Mouse (Mus musculus) lung, postnatal 0 days (tissue): ENCODE data around the gene Gm20388. TPM values are rescaled to one million over a fixed set of nuclear protein-coding genes. Genes with fewer than 3 reads are reported as not detected.
A peak's percentile ranks its signal among the peaks of the same experiment; 100 is the strongest.

Experiments used
- ATAC-seq: fragments of 200-750 bp; cut with Nextera tagmentation; 2 replicates; pipeline ENCODE4 v1.8.0; 2017; ENCODE audit warnings: moderate library complexity
- DNase-seq: peaks from one replicate; pipeline ENCODE4 v3.0.0-alpha.2; 2016; ENCODE audit warnings: low spot score
- H3K27ac ChIP-seq: fragments of 300-500 bp; sonication (generic); 2 replicates; pipeline ENCODE4 v1.5.1; 2014; ENCODE audit warnings: antibody characterized with exemption, mild to moderate bottlenecking, low read length, mixed read lengths
- H3K27me3 ChIP-seq: fragments of 300-500 bp; sonication (generic); replicated peaks from 2 replicates; pipeline ENCODE4 v1.6.1; 2014; ENCODE audit warnings: low read length, mixed read lengths; ENCODE audit not compliant: insufficient read depth
- H3K36me3 ChIP-seq: fragments of 300-500 bp; sonication (generic); 2 replicates; pipeline ENCODE4 v1.6.1; 2014; ENCODE audit warnings: low read length, mixed read lengths; ENCODE audit not compliant: insufficient read depth
- H3K4me1 ChIP-seq: fragments of 300-500 bp; sonication (generic); 2 replicates; pipeline ENCODE4 v1.6.1; 2014; ENCODE audit warnings: antibody characterized with exemption, low read depth, low read length, mixed read lengths; ENCODE audit not compliant: insufficient read depth
- H3K4me2 ChIP-seq: fragments of 300-500 bp; sonication (generic); replicated peaks from 2 replicates; pipeline ENCODE4 v1.6.1; 2014; ENCODE audit warnings: low read depth, mild to moderate bottlenecking, low read length, moderate library complexity, mixed read lengths
- H3K4me3 ChIP-seq: fragments of 300-500 bp; sonication (generic); 2 replicates; pipeline ENCODE4 v1.5.1; 2014; ENCODE audit warnings: low read depth, low read length
- H3K9ac ChIP-seq: fragments of 300-500 bp; sonication (generic); replicated peaks from 2 replicates; pipeline ENCODE4 v1.6.1; 2014; ENCODE audit warnings: low read depth, mild to moderate bottlenecking
- H3K9me3 ChIP-seq: fragments of 300-500 bp; sonication (generic); 2 replicates; pipeline ENCODE4 v1.6.1; 2016; ENCODE audit warnings: low read length, mixed read lengths
- CTCF ChIP-seq: IDR thresholded peaks from 2 replicates; pipeline ENCODE4 v1.5.1; 2016; ENCODE audit warnings: antibody characterized with exemption, mild to moderate bottlenecking
- EP300 ChIP-seq: IDR thresholded peaks from 2 replicates; pipeline ENCODE4 v1.6.1; 2016; ENCODE audit warnings: antibody characterized with exemption, mild to moderate bottlenecking, control low read depth
- WGBS: fragments of 180-500 bp; shearing (Covaris S2); extraction: QIAGEN DNeasy Blood & Tissue Kit; methylation state at CpG from one replicate; pipeline ENCODE4 v1.1.7; 2014; 5-methylcytosine and 5-hydroxymethylcytosine counted together
- polyA plus RNA-seq: library from polyadenylated mRNA; unstranded; fragments of >200 nt; fragmentation: Nextera tagmentation; extraction: Ambion mirVana; gene quantifications from 2 replicates; pipeline ENCODE4 v1.2.1, GENCODE M21; 2015

Gene Gm20388
- polyA plus RNA-seq, 1 experiment from 2014 or later = not detected

DNA sequence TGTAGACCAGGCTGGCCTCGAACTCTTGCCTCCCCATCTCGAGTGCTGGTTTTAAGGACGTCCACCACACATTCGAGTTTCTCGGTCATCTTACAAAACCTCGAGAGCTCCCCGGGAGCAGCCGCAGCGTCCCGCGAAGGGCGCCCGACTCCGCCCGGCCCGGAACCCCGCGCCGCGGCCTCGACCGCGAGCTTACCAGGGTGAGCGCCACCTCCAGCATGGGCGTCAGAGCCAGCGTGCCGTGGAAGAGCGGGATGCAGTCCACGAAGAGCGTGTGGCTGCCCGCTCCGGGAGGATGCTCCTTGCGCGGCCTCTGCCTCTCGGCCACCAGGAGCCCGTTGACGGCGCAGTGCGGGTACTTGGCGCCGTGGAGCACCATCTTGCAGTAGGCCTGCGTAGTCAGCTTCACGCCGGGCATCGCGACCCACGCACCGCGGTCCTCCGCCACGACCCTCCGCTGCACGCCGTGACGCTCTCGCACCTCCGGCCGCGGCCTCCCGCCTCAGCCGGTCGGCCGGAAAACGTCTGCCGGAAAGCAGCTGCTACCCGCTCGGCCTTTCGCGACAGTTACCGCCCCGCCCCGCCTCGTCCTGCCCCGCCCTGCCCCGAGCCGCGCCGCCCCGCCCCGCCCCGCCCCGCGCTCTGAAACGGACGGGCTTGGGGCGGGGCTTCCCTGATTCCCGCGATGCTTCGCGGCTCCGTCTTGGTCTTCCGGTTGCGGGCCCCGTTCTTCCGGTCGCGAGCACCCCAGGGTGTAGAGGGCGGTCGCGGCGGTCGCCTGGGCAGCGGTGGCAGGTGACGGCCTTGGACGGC, 757.1 kb downstream of the Gm20388 start, which contains the start of the genes Gm27021 and Cox4i1:
Gm27021 (minus strand) TSS at position 519 of the 813 bp plus-strand sequence.
Cox4i1 (plus strand) TSS at position 662 of the 813 bp plus-strand sequence.
- H3K36me3 ChIP-seq = peaks cover 18% of the 10 kb centered on the region; the same call in 1 of the 2 replicates
- peak; percentile 95 for ATAC-seq
- peak within 1 kb of the TSS; percentile 91 for H3K27ac ChIP-seq
- no peak for TF ChIP-seq EP300
- peak; percentile 34 for TF ChIP-seq CTCF
- peak within 1 kb of the TSS; percentile 92 for H3K4me3 ChIP-seq
- peaks cover 12% of the 10 kb centered on the region; the same call in 1 of the 2 replicates for H3K4me1 ChIP-seq
- peak; percentile 97 for DNase-seq
- no peaks in the 10 kb centered on the region for H3K27me3 ChIP-seq
- H3K9me3 ChIP-seq = no peaks in the 10 kb centered on the region
- WGBS = under 1% methylated on average over 45 of the region's 105 CpGs
- peak within 1 kb of the TSS; percentile 81 for H3K4me2 ChIP-seq
- peak within 1 kb of the TSS; percentile 91 for H3K9ac ChIP-seq

DNA sequence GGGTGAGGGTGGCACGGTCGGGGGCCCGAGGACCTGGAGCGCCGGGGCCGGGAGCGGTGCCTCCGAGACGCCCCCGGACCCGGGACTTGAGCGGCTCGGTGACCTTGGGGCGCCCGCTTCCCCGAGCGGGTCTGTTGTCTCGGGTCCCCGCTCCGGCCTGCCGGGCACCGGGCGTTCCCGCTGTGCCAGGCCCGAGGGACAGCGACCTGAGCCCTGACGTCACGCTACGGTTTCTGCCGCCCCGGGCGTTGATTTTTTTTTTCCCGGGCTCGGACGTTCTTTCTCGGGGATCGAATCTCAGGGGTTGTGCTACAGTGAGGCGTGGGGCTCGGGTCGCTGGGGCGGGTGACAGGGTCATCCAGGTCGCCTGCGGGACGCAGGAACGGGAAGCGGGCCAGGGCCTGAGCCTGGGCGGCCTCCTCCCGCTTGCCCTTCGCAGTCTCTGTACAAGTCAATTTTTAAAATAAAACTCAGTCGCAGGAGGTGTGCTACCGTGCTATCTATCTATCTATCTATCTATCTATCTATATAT, 757.8 kb downstream of the Gm20388 start, which contains the start of gene Emc8:
Emc8 (minus strand) TSS at position 200 of the 532 bp plus-strand sequence.
- peak within 1 kb of the TSS; percentile 81 for H3K4me2 ChIP-seq
- WGBS = 3% methylated on average over 38 of the region's 51 CpGs
- H3K27ac ChIP-seq = peak within 1 kb of the TSS; percentile 91
- H3K27me3 ChIP-seq = no peaks in the 10 kb centered on the region
- TF ChIP-seq EP300 = no peak
- TF ChIP-seq CTCF = no peak
- DNase-seq (no peak), ATAC-seq (peak; percentile 46)
- peak within 1 kb of the TSS; percentile 91 for H3K9ac ChIP-seq
- peaks cover 19% of the 10 kb centered on the region; the same call in 1 of the 2 replicates for H3K36me3 ChIP-seq
- H3K4me1 ChIP-seq = peaks cover 12% of the 10 kb centered on the region; the same call in 1 of the 2 replicates
- no peaks in the 10 kb centered on the region for H3K9me3 ChIP-seq
- H3K4me3 ChIP-seq = peak within 1 kb of the TSS; percentile 92

DNA sequence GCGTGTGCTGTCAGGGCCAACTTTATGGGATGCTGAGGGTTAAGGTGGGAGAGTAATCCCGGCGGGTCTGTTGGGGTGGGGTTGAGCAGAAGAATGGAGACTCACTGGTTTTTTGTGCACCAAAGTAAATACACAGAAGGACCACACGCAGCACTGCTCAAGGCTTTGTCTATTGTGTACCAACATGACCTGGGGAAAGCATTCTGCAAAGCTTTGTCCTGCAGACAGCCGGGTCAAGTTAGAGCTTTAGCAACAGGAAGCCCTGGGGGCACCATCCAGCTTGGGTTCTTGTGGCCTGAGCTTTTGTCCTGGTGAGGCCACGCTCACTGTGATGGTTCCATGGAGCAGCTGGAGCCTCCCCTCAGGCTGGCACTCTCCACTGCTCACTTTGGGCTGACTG, 761.1 kb downstream of the Gm20388 start:
- TF ChIP-seq CTCF (no peak), EP300 (no peak)
- 58% methylated on average over 6 of the region's 6 CpGs for WGBS
- H3K9ac ChIP-seq = no peak overlapping the region
- H3K9me3 ChIP-seq = no peaks in the 10 kb centered on the region
- H3K27me3 ChIP-seq = no peaks in the 10 kb centered on the region
- peaks cover 4% of the 10 kb centered on the region; the same call in 1 of the 2 replicates for H3K4me1 ChIP-seq
- no peak for DNase-seq
- no peak overlapping the region for H3K27ac ChIP-seq
- H3K36me3 ChIP-seq = peaks cover 19% of the 10 kb centered on the region; the same call in 1 of the 2 replicates
- H3K4me3 ChIP-seq = no peak overlapping the region
- no peak for ATAC-seq
- H3K4me2 ChIP-seq = no peak overlapping the region

DNA sequence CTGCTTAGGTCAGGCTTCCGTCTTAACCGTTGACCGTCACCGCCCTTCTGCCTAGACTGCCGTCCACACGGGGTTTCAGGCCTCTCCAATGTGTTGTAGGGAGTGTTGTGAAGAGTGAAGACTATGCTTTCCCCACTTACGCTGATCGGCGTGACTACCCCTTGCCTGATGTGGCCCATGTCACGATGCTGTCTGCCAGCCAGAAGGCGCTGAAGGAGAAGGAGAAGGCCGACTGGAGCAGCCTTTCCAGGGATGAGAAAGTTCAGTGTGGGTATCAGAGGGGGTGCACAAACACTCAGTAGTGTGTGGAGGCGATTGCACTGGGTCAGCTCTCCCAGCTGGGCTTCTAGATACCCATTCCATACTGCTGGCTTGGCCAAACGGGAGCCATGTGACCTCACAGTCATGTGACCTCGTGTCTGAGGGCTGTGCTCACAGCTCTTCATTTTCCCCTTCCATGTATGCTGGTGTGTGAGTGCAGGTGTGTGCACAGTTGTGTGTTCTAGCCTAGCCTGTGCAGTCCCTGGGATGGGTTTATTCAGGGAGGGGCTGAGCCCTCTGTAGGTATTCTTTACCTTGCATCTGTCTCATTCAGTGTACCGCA, 762.1 kb downstream of the Gm20388 start:
- WGBS = 88% methylated on average over 16 of the region's 16 CpGs
- H3K9me3 ChIP-seq = no peaks in the 10 kb centered on the region

DNA sequence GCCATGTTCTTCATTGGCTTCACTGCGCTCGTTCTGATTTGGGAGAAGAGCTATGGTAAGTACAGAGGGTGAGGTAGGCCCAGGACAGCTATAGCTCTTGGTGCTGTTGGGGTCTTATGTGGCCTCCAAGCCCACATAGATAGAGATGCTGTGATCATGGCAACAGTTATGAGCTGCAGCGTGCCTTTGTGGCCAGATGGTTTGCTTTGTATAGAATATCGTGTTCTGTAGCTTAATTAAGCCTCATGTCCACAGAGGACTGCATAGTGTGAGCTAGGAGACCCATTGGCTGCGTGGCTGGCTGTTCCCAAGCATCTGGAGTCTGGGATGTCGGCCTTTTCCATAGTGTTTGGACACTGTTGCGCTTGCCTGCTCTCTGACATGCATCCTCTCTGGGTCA, 762.7 kb downstream of the Gm20388 start:
- no peak overlapping the region for H3K4me3 ChIP-seq
- H3K27ac ChIP-seq = no peak overlapping the region
- H3K4me2 ChIP-seq = no peak overlapping the region
- ATAC-seq = no peak
- no peak for TF ChIP-seq EP300
- TF ChIP-seq CTCF = no peak
- no peaks in the 10 kb centered on the region for H3K9me3 ChIP-seq
- H3K4me1 ChIP-seq = no peaks in the 10 kb centered on the region
- H3K27me3 ChIP-seq = no peaks in the 10 kb centered on the region
- 95% methylated on average over 7 of the region's 7 CpGs for WGBS
- DNase-seq = no peak
- H3K36me3 ChIP-seq = peaks cover 19% of the 10 kb centered on the region; the same call in 1 of the 2 replicates
- no peak overlapping the region for H3K9ac ChIP-seq

More for the DNA sequence above, 762.1 kb downstream of the Gm20388 start:
- Histone ChIP-seq H3K27ac (no peak overlapping the region), H3K4me1 (no peaks in the 10 kb centered on the region), H3K4me3 (no peak overlapping the region), H3K36me3 (peaks cover 19% of the 10 kb centered on the region; the same call in 1 of the 2 replicates), H3K9ac (no peak overlapping the region), H3K4me2 (no peak overlapping the region), H3K27me3 (no peaks in the 10 kb centered on the region)
- DNase-seq (no peak), ATAC-seq (no peak)
- TF ChIP-seq EP300 = no peak
- TF ChIP-seq CTCF = no peak

DNA sequence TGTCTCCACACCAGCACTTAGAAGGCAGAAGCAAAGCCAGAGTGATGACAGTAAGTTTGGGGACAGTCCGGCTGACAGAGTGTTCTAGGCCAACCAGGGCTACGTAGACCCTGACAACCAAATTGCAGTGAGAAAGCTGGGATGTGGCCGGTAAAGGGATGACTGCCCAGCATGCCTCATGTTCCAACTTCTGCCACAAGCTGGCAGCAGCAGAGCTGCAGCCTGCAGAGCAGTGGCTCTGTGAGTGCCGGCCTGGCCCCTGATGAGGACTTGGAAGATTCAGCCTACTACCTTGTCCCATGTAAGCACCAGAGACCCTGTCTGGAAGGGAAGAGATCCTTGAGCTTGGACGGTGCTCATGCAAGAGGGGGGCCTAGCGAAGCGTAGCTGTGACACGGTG, 765.1 kb downstream of the Gm20388 start:
- WGBS = 71% methylated on average over 8 of the region's 8 CpGs
- DNase-seq = no peak

More for the DNA sequence above, 765.1 kb downstream of the Gm20388 start:
- Histone ChIP-seq H3K4me3 (no peak overlapping the region), H3K27me3 (no peaks in the 10 kb centered on the region), H3K4me1 (no peaks in the 10 kb centered on the region), H3K9ac (no peak overlapping the region), H3K27ac (no peak overlapping the region), H3K4me2 (no peak overlapping the region), H3K9me3 (no peaks in the 10 kb centered on the region), H3K36me3 (peaks cover 9% of the 10 kb centered on the region; the same call in 1 of the 2 replicates)
- no peak for ATAC-seq
- TF ChIP-seq EP300 (no peak), CTCF (peak; percentile 20)
